Mouse (Mus musculus) megakaryocyte, adult 5-6 weeks (primary cell): ENCODE data around the gene Tjp2. TPM values are rescaled to one million over a fixed set of nuclear protein-coding genes. Genes with fewer than 3 reads are reported as not detected.
"Not testable (repeated sequence)": the region's sequence is repeated elsewhere in the genome, so short reads cannot be mapped to it uniquely, and the experiment has no call there.

Source experiments
- ATAC-seq: 2 replicates; pipeline ENCODE4 v1.8.0; 2016; ENCODE audit warnings: mild to moderate bottlenecking, inconsistent platforms; ENCODE audit not compliant: poor library complexity, severe bottlenecking
- total RNA-seq, 2 experiments: library from RNA; stranded (forward) in 1 of 2; stranded (reverse) in 1 of 2; fragments of 153-499, 151-499 nt in 1 of 2; fragments of 221-1000, 200-1000 nt in 1 of 2; gene quantifications; 2 replicates each; pipeline versions ENCODE4 v1.2.3 to v1.2.4; 2015 to 2017

Gene Tjp2
- total RNA-seq (2015) = 1.6 and 3.7 TPM in 2 replicates
- 2.4 and 3.3 TPM in 2 replicates for total RNA-seq (2017)

GRCm38 (mm10) chr19:24224500-24225304 is at the start of gene Tjp2:
Gene Tjp2, minus strand, starts transcription at chr19:24225030.
- peak; percentile 80 for ATAC-seq

GRCm38 (mm10) chr19:24274281-24274680 is 49.5 kb upstream of the Tjp2 start:
- ATAC-seq = no peak

DNA sequence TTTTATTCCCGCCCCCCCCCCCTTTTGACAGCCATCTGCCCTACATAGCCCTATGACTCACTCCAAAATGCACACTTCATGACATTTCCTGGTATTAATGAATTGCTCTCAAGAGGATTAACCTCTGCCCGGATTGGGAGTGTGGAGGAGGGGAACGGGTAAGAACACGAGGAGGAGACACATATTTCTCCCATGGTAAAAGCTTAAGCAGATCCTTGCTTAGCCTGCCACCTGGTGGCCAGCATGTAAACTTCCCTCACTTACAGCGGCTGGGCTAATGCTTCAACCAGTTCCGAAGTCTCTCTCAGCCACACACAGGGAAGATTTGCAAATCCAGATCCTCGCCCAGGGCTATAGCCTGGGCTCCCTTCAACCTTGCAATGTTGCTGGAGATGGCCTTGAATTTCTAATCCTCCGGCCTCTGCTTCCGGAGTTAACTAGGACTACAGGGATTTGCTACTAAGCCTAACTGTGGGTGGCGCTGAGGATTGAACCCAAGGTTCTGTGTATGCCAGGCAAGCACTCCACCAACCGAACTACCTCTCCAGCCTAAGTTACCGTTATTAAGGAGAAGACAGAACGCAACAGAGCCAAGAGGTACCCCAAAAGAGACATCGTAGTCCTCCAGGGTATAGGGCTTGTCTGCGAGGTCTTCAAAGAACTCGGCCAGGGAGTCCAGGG is 47.1 kb upstream of the Tjp2 start:
- ATAC-seq = peak; percentile 99

- ATAC-seq = no peak
Measured at GRCm38 (mm10) chr19:24271326-24271725, 46.5 kb upstream of the Tjp2 start.

GRCm38 (mm10) chr19:24268531-24268930 is 43.7 kb upstream of the Tjp2 start:
- ATAC-seq = no peak

DNA sequence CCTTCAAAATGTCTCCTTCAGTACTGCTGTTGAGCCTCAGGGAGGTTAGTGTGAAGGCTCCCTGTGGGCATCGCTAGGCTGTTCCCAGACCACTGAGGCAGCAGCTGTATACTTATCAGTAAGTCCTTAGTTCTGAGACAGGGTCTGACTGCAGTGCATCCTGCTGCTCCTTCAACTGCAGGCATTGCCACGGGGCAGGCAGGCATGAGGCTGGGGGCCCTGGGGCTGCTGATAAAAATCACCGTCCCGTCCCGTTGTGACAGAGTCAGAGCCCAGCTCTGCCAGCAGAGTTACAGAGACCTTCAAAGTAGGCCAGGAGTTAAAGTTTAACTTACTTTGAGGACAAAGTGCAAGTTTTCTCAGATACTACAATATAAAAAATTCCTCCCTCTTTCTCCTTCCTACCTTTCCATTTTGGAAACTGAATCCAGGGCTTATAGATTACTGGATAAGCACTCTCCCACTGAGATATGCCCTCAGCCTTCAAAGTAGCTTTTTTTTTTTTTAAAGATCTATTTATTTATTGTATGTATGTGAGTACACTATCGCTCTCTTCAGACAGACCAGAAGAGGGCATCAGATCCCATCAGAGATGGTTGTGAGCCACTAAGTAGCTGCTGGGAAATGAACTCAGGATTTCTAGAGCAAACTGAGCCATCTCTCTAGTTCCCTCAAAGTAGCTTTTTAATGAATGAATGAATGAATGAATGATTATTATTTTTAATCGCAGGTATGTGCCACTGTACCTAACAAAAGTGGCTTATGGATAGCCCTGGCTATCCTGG is 41.4 kb upstream of the Tjp2 start:
- no peak for ATAC-seq

DNA sequence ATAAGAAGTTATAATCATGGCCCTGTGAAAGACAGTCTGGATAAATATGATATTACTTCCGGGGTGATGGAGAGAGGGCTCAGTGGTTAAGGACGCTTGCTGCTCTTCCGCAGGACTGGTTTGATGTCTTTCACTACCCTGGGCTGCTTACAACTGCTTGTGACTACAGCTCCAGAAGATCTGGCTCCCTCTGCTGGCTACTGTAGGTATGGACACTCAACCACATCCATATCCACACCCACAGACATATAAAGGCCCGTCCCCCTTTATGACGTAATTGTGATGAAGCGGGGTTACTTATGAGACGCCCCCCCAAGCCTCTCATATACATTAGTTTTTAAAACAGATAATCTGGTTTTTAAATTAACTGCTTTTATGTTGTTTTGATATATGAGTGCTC is 40.2 kb upstream of the Tjp2 start:
- peak; percentile 94 for ATAC-seq

DNA sequence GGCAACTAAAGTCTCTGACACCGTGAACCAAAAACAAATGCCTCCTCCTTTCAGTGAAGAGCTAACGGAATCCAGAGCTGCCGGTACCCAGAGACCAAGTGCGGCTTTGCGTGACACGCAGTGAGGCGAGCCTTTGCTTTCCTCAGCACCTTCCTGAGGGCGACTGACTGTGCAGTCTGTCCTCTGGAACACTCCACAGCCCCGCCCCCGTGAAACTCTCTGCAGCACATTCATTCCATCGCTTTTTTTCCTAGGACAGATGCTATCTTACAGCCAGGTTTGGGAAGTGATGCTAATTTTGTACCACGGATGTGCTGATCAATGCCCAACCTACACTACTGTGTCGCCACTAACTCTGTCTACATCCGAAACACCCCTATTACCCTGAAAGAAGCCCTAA is 37.9 kb upstream of the Tjp2 start:
- no peak for ATAC-seq

GRCm38 (mm10) chr19:24259390-24260351 is 34.8 kb upstream of the Tjp2 start:
- ATAC-seq = no peak

DNA sequence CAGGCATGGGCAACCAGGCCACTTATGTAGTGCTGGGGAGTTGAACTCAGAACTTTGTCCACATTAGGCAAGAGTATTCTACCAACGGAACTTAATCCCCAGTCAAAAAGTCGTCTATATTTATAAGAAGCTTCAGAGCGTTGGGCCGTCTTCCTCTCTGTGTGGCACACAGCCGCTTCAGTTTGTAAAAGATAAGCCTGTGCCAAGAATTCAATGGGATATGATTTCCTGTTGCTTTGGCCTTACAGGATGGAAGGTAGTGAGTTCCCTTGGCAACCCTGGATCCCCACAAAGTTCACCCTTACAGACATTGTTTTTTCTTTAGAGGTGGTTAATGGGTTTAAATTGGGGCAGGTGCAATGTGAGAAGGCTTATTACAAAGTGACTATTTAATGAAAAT is 33.5 kb upstream of the Tjp2 start:
- no peak for ATAC-seq

DNA sequence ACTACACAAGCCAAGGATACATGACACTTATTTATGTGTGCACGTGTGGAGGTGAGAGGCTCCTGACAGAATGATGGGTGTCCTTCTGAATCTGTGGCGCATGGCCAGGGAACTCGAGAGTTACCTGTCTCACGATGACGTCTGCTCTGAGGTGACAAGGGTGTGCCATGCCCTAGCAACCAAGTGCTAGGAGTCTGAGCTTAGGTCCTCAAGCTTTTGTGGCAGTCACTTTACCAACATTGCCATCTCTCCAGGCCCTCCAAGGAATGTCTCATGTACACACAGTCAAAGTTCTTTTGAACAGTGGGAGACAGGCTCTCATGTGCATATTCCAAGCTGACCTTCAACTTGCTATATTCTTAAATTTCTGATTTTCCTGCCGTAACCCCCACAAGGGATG is 33.1 kb upstream of the Tjp2 start:
- no peak for ATAC-seq

DNA sequence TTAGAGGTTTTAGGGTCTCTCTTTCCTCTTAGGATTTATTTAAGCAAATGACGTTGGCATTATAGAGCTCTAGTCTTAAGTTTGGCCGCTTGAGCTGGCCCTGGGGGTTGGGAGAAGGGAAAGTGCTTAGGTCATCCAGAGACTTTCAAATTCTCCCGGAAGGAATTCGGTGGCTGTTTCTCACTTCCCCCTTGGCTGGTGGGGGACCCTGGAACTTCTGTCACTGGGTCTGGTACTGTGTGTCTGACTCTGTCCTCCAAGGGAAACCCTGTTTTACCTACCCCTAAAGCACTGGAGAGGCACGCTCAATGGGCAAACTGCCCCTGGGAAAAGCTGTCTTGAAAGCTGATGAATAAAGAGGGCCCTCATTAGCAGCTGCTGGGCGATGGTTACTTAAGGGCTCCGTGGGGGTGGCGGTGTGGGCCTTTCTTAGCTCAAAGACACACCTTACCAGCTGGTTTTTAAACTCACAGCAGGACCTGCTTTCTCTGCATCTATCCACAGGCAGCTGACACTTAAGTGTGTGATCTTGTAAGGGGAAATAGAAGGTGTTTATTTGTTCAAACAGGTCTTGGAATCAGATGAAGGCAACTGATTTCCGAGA is 28.9 kb upstream of the Tjp2 start:
- no peak for ATAC-seq

DNA sequence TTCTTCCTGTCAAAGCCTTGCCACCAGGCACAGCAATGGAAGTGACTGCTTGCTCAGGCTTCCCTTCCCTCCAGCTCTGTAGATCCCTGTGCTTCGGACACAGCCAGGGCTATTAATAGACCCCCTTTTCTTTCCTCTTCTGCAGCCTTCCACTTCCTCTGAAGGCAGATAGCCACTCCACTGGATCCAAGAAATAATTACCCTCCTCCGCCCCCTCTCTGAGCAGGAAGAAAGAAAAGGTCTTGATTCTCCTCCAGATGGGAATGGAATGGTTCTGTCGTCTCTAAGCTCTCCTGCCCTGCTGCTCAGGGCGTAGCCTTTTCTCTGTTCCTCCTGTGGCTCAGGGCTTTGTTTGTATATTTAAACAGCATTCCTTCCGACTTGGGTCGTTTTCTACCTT is 27.0 kb upstream of the Tjp2 start:
- no peak for ATAC-seq

GRCm38 (mm10) chr19:24243340-24243739 is 18.5 kb upstream of the Tjp2 start:
- no peak for ATAC-seq

DNA sequence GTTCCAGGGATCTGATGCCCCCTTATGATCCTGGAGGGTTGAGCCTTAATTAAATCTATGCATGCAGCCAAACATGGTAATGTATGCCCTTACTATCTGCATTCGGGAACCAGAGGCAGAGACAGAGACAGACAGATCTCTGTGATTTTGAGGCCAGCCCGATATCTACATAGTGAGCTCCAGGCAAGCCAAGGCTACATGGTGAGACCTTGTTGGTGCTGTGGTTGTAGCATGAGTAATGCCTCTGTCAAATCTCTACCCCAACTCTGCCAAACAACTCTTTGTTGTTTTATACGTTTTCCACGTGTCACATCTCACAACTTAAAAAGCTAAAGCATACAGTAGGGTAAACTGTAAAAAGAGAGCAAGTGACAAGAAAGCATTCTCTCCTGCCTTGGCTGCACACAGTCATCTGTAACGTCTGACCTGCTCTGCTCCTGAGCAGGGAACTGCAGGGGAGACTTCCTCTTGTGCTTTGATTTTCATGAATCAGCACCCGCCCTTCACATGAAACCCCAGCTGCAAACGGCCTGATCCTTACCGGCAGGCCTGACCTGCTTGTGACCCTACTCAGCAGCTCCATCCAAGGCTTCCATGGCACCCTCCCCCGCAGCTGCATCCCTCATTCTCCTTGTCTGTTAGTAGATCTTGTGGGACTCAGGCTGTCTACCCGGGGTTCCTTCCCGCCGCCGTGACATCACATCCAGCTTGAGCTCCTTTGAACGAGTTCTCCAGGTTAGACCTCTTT is 17.1 kb upstream of the Tjp2 start:
- no peak for ATAC-seq

GRCm38 (mm10) chr19:24241271-24241670 is 16.4 kb upstream of the Tjp2 start:
- ATAC-seq = no peak

GRCm38 (mm10) chr19:24238011-24238410 is 13.2 kb upstream of the Tjp2 start:
- no peak for ATAC-seq

DNA sequence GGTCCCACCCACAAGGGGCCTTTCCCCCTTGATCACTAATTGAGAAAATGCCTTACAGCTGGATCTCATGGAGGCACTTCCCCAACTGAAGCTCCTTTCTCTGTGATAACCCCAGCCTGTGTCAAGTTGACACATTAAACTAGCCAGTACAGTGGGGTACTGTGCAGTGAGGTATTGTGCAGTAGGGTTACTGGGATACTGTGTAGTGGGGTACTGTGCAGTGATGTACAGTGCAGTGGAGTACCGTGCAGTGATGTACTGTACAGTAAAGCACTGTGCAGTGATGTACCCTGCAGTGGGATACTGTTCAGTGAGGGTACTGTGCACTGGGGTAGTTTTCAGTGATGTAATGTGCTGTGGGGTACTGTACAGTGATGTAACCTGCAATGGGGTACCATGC is 7.5 kb upstream of the Tjp2 start:
- ATAC-seq = not testable (repeated sequence)

DNA sequence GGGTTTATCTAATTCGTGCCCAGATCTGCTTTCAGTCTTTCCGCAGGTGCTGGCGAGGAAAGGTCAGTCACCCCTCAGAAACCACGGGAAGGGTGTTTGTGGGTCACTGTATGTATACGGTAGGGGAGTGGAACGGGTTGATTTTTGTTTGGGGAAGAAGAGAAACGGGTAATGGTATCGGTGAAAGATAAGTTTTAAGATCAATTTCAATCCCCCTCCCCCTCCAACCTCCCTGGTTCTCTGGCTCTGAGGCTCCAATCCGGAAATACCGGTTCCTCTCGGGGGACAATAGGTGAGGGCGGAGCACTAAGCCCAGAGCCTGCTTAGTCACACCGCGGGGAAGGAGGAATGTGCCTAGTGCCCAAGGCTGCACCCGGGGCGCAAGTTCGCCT is 471 bp upstream of the Tjp2 start:
- ATAC-seq = peak; percentile 59
